Mouse (Mus musculus): ENCODE data around the gene Srarp.
A peak's percentile ranks its signal among the peaks of the same experiment; 100 is the strongest.

Gene Srarp

DNA sequence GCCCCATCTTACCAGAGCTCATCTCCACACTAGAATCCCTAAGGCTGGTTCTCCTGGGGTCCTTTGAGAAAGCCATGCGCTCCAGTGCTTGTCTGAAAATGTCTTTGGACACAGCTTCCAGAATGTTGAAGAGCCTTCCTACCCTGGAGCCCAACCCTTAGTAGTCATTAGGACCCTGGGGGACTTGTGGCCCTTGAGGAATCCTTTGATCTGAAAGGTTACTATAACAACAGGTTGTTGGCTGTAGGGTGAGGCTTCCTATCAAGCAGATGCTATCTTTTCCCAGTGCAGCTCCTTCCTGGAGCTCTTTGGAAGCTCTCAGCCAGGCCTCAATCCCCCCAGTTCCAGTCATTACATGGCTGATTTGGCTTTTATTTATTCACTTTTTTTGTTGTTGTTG is at the start of gene Srarp:
Gene Srarp (minus strand): TSS at position 132 of the 400 bp plus-strand sequence.
- DNase-seq (ENCODE audit: low read depth, low spot score): no peak

DNA sequence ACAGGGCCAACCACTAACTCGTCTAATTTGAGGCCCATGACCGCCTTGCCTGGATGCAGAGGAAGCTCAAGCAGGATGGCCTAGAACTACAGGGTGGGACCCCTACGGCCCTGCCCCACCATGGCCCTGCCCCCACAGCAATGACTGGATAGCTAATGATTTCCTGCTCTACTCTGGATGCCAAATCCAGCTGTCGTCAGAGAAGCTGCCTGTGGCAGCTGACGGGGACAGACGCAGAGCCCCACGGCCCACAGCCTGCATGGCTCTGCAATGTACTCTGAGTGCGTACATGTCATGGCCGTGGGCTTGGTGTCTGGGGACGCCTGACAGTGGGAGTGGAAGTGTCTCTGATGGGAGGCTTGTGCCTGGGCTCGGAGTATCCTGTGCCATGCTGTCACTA is 48.2 kb upstream of the Srarp start:
- no peak for DNase-seq (ENCODE audit: low read depth, low spot score)

DNA sequence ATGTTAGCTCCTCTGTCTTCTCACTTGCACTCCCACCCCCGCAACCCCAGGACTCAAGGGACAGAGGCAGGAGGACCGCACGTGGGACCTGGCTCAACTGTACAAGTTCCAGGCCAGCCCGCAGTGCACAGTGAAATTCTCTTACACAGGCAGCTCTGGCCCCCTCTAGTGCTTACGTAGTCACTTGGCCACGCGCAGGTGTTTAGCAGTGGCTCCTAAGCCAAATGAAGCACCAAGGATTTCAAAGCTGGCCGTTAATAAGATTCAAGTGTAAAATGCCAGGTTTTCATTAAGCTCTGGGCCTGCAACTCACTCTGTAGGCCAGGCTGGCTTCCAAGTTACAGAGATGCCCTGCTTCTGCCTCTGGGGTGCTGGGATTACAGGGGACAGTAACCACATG is 43.5 kb upstream of the Srarp start:
- DNase-seq (ENCODE audit: low read depth, low spot score): no peak

DNA sequence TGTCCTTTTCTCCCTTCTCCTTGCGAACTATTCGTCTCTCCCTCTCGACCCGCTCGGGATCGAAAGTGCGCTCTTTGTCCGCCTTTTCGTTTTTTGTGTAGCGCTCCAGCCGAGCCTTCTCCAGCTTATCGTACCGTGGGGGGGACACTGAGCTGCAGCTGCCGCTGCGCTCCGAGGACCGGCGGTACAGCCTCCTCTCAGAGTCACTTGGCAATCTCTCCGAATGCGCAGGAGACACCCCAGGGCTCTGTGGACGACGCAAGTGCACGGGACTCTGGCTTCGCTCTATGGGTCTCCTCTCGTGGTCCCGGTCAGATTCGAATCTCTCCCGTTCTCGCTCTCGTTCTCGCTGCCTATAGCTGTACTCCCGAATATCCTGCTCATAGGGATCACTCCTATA is 42.9 kb upstream of the Srarp start:
- no peak for DNase-seq (ENCODE audit: low read depth, low spot score)

DNA sequence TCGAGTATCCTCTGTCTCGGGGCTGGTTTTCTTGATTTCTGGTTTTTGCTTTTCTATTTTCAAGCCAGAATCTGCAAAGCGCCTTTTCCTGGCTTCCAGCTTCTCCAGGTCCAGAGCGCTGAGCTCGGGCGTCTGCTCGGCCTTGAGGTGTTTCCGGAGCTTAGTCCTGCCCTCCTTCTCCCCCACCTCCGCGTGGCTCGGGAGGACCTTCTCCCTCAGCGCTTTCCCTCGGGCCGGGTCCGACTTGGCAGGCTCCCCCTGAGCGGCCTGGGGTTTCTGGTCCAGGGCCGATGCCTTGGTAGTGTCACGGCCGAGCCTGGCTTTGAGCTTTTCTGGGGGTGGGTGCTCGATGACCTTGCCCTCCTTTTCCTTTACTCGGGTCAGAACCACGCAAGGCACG is 42.3 kb upstream of the Srarp start:
- no peak for DNase-seq (ENCODE audit: low read depth, low spot score)

DNA sequence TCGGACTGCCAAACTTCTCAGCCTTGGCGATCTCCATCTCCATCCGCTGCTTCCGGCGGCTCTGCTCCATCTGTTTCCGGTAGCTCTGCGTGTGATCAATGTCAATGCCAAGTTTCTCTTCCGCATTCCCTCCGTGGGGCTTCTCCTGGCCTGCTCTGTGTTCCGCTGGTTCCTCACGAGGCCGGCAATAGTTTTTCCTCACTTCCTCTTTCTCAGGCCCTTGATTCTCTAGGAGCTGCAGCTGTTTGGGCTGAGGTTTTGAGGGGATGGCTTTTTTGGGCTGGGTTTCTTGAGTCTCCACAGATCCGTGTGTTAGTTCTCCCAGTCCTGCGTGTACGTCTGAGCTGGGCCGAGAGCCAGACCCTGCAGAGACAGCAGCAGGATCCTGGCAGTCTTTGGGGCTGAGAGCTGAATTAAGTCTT is 41.8 kb upstream of the Srarp start:
- DNase-seq (ENCODE audit: low read depth, low spot score): no peak

DNA sequence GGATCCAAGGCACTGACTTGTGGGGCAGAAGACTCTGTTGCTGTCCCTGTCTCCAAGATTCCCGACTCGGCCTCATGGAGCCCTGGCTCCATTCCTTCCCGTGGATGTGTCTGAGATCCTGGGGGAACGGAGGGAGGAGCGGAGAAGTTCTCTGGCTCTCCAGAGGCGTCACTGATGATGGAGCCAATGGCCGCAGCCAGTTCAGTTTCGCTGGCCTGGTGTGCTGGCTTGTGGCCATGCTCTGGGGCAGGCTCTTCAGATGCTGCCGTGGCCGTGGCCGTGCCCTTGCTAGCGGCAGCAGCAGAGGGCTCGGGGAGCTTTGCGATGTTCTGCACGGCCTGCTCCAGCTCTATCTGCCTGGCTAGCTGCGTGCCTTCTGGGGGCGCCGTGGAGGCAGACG is 38.5 kb upstream of the Srarp start:
- no peak for DNase-seq (ENCODE audit: low read depth, low spot score)

DNA sequence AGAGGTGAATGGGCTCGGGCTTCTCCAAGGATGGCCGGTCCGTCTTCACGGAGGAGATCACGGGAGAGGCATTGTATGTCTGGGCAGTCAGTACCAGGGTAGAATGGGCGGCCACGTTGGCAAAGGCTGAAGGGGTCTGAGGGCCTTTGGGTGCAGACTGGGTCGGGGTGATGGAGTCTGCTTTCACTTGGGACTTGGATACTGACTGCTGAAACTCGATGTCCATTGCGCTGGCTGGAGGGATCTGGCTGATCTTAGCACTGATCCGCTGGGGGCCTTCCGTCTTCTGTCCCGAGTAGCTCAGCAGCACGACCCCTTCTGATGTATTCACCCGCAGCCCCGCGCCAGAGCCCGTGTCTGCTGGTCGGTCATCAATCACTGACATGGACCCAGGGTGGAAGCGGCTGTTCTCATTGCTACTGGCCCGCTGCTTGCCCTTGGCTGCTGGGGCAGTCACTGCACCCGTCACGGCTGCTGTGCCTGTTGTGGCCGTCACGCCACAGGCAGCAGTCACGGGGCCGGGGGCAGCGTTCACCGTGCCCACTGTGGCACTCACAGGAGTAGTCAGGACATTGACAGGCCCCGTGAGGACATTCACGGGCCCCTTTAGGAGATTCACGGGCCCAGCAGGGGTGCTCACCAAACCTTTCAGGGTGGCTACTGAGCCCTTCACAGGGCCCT is 36.9 kb upstream of the Srarp start:
- peak; percentile 23 for DNase-seq (ENCODE audit: low read depth, low spot score)

DNA sequence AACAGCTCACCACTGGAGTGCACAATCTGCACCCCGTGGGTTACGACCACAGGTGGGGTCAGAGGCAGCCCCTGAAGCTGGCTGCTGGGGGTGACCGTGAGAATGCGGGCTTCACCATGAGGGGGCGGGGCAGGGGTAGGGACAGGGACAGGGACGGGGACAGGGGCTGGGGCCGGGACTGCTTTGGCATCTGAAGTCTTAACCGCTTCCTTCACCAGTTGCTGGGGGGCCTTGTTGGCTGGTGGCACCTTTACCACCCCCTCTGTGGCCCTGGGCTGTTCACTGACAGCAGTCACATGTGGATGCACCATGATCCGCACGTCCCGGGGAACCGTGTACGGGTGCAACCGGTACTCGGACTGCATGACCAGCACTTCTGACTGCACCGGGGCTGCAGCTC is 35.6 kb upstream of the Srarp start:
- no peak for DNase-seq (ENCODE audit: low read depth, low spot score)

DNA sequence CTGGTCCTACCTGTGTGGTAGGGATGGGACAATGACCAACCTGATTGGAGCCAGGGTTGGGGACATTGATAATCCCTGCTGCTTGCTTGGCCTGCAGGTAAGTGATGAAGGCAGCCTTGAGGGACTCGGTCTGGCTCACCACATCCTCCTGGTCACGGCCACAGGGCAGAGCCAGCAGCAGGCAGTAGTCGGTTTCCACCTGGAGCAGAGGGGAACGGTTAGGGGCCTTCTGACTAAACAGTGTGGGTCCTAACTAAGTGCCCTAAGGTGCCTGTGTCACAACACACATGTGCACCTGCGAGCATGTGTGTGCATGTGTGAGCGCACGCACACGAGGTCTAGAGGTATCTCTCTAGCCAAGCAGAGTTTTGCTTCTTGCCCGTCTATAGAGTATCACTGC is 33.4 kb upstream of the Srarp start:
- DNase-seq (ENCODE audit: low read depth, low spot score): no peak

DNA sequence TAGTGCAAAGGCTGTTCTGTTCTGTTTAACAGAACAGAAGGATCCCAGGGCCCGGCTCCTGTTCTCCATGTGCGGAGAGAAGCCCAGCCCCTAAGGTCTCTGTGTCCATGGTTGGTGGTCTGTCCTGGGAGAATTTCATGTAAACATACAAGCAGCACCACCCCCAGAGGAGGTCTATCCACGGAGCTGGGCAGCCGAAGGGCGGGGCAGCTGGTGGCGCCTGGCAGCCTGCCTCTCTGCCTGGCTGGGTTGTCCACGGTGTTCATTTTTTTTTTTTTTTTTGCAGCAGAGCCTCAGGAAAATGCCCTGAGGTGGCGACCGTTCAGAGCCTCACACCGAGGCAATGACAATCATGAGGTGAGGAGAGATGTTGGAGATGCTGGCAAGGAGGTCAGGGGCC is 32.7 kb upstream of the Srarp start:
- no peak for DNase-seq (ENCODE audit: low read depth, low spot score)

DNA sequence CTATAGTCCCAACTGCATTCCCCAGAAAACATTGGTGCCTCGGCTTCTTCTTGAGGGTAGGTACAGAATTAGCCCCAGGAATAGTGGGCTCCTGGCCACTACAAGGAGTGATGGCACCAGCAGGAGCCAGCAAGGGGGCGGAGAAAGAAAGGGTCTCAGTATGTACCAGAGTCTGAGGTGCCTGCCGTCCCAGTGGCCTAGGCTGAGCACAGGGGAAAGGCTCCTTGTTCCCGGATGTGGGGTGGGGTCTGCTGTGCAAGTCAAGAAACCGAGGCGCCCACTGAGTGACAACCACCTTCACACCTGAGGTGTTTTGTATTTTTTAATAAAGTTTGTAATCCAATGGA is 31.6 kb upstream of the Srarp start:
- no peak for DNase-seq (ENCODE audit: low read depth, low spot score)

DNA sequence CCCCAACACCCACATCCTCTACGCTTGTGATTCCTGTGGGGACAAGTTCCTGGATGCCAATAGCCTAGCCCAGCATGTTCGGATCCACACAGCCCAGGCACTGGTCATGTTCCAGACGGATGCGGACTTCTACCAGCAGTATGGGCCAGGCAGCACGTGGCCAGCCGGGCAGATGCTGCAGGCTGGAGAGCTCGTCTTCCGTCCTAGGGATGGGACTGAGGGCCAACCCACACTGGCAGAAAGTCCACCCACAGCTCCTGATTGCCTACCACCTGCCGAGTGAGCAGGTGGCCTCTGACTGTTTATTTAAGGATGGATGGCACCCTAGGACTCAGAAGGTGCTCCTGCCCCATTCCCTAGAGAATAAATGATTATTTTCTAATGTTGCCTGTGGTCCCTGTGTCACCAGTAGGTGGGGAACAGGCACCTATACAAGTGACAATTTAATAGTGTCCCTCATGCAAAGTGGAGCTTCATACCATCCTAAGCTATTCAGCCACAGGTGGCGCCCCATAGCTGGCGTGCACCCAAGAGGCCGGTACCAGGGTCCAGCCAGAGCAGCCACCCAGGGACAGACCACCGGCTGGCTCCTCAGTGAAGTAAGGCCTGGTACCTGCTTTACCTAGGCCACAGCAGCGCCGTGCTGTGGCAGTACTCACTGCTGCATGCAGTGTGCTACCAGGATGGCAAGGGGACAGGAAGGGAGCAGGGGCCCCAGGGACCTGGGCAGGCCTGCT is 31.1 kb upstream of the Srarp start:
- DNase-seq (ENCODE audit: low read depth, low spot score): no peak

DNA sequence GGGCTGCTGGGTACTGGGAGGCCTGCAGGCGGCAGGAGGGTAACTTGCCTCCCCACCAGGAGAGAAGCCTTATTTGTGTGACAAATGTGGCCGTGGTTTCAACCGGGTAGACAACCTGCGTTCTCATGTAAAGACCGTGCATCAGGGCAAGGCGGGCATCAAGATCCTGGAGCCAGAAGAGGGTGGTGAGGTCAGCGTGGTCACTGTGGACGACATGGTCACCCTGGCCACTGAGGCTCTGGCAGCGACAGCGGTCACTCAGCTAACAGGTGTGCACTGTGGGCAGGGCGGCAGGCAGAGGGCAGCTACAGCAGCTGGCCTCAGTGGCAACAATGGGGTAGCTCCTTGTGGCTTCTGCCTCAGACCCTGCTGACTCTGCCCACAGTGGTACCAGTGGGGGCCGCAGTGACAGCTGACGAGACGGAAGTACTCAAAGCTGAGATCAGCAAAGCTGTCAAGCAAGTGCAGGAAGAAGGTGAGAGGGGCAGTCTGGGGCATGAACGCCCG is 30.4 kb upstream of the Srarp start:
- no peak for DNase-seq (ENCODE audit: low read depth, low spot score)

DNA sequence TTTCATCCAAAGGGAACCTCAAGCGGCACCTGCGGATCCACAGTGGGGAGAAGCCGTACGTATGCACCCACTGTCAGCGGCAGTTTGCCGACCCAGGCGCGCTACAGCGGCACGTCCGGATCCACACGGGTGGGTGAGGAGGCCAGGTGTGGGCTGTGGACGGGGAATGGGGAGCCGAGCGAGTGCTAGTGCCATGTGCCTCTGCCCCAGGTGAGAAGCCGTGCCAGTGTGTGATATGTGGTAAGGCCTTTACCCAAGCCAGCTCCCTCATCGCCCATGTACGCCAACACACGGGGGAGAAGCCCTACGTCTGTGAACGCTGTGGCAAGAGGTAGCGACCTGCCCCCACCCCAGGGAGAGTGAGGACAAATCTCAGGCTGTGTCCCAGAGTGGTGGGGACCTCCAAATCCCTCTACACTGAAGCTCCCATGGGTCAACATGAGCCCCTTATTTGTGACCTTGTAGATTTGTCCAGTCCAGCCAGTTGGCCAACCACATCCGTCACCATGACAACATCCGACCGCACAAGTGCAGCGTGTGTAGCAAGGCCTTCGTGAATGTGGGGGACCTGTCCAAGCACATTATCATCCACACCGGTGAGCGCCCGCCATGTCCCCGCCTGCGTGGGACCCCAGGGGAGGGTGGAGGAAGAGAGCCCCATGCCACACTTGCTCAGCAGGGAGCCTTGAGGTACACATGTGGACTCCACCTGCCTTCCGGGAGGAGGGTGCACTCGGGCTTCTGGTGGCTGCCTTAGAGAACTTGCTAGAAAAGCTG is 29.8 kb upstream of the Srarp start:
- no peak for DNase-seq (ENCODE audit: low read depth, low spot score)

DNA sequence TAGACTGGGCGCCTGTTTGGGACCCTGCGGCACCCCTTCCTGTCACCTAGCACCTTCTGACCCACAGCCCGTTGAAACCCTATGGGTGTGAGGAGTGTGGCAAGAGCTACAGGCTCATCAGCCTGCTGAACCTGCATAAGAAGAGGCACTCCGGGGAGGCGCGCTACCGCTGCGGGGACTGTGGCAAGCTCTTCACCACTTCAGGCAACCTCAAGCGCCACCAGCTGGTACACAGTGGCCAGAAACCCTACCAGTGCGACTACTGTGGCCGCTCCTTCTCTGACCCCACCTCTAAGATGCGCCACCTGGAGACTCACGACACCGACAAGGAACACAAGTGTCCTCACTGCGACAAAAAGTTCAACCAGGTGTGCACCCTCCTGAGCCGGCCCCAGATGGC is 28.8 kb upstream of the Srarp start:
- no peak for DNase-seq (ENCODE audit: low read depth, low spot score)

DNA sequence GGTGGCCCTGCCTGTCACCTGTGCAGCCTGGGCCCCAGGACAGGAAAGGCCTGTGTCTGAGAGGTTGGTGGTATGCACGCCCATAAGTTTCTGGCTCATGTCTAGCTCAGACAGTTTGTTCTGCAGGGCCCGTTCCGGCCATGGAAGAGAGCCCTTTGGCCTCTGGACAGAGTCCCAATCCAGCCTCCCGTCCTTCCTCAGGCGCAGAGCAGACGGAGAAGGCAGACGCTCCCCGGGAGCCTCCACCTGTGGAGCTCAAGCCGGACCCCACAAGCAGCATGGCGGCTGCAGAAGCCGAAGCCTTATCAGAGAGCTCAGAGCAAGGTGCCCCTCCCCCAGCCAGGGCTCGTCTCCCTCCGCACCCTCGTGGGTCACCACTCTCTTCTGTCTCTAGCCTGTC is 27.6 kb upstream of the Srarp start:
- DNase-seq (ENCODE audit: low read depth, low spot score): no peak

DNA sequence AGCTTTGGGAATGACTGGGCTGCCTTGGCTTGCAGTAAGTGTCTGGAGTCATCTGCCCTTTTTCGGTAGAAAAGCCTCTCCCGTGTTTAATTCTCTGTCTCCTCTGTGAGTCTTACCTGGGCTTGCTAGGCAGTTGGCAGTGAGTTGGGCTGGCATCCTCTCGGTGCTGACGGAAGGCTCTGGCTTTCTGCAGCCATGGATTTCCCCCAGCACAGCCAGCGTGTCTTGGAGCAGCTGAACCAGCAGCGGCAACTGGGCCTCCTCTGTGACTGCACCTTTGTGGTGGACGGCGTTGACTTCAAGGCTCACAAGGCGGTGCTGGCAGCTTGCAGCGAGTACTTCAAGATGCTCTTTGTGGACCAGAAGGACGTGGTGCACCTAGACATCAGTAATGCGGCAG is 25.7 kb upstream of the Srarp start:
- DNase-seq (ENCODE audit: low read depth, low spot score): no peak

DNA sequence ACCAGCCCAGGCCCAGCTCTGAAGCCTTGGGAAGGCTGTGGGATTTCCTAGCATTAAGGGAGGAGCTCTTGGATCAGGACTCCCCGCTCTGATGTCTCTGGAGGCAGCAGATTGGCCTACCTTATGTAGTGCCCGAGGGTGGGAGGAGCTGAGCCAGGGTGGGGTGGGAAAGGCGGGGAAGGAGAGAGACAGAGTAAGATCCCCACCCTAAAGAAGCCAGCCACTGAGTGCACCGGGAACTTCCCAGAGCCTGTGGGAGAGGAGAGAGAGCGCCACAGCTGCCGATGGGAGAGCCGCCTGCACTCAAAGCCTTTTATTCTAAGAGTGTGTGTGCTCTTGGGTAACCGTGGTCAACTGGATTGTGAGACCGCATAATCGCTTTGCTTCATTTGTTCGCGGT is 25.2 kb upstream of the Srarp start:
- DNase-seq (ENCODE audit: low read depth, low spot score): no peak

DNA sequence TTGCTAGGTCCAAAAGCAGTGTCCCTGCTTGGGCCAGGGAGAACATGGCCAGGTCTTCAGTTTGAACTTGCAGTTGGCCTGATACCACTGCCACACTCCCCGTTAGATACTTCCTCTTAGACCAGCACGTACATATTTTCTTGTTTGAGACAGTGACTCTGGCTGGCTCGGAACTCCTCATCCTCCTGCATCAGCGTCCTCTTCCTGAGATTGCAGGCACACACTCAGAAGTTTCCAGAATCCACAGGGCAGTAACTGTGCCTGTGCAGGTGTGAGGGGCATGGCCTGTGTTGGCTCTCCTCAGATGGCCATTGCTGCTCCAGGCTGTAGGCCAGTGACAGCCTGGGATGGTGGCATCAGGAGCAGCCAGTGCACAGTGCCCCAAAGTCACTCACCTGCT is 24.6 kb upstream of the Srarp start:
- no peak for DNase-seq (ENCODE audit: low read depth, low spot score)

DNA sequence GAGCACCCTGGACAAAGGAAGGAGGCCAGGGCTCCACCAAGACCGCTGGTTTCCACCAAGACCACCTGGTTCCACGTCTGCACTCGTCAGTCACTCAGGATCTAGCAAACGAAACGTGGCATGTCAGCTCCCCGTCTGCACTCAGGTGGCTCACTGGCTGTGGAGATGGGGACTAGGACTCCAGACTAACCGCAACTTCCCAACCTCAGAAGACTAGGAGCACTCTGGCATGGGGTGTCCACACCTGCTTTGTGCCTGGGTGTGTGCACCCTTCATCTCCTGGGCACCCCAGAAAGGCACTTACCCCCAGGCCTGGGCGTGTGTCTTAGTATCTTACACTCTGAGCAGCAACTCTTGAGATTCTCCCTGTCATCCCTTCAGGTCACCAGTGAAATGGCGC is 23.9 kb upstream of the Srarp start:
- no peak for DNase-seq (ENCODE audit: low read depth, low spot score)

DNA sequence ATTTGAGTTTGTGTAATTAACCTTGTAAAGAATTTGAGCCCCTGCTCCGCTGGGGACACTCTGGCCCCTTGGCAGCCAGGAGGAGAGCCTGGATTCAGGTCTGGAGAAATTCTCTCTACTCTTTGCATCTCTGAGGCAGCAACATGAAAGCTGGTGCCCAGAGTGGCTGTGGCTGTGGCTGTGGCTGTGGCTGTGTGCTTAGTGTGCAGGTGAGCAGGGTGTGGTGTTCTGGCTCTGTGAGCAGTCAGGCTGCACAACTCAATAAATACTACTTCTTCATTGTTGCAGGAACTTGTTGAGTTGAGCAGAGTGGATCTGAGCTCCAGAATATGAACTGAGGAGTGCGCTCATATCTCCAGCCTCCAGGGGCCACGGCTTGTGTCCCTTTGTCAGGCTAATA is 23.0 kb upstream of the Srarp start:
- no peak for DNase-seq (ENCODE audit: low read depth, low spot score)

DNA sequence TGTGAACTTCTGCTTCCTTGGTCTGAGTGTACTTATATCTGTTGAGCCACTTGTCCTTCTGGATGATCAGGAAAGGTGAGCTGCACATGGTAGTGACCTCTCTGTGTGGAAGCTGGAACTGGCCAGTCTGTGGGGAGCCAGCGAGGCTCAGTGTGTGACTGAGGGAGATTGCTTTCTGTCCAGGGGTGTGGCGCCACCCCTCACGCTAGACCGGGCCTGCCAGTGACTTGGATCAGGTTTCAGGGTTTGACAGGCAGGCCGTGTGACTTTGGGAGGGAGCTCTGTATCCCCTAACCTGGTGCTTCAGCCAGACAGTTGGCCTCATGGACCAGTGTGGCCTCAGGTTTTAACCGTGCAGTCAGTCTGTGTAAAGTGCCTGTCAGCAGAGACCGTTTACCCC is 22.3 kb upstream of the Srarp start:
- peak; percentile 34 for DNase-seq (ENCODE audit: low read depth, low spot score)

All from mesoderm, embryonic 11.5 days (tissue).